Mouse (Mus musculus) right cerebral cortex, postnatal 36 days (tissue): Measurements from ENCODE around the gene Ptprn.

Experiments
- DNase-seq, 2 experiments: peaks; one replicate each; pipeline ENCODE4 v3.0.0; 2022; ENCODE audit warnings: low spot score in 2 of 2, mixed read lengths in 1 of 2

The Ptprn gene

DNA sequence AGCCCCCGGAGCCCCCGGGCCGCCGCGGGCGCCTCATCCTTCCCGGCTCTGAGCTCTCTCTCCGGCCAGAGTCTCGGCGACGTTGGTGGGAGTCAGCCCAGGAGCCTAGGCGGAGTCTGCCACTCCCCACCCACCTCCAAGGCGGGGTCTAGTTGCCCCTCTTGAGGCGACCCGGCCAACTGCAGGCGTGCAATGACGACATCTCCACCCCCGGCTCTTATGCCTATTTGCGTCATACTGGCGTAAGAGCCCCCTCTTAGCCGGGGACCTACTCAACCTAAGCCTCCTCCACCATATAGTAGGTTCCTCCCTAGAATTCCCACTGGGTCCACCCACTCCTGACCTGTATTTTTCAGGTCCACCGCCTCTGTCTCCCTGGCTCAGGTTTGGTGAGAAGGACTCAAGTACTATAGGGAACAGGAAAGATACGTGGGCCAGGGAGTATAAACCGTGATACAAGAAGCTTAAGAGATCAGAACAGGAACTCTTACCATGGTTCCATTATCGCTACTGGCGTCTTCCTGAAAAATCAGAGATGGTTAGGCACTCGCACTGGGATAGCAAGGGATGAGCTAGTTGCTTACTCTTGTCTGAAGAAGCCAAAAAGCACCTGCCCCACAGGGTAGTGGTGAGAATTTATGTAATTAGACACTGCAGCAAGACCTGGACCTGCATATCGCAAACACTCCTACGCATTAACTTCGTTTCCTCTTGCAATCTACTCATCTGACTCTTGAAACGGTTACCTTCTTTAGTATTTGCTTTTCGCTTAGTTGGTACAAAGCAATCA, at the start of gene Ptprn:
Gene Ptprn (minus strand): TSS at position 412 of the 790 bp plus-strand sequence.
- DNase-seq: peak; percentile 77 to 88

DNA sequence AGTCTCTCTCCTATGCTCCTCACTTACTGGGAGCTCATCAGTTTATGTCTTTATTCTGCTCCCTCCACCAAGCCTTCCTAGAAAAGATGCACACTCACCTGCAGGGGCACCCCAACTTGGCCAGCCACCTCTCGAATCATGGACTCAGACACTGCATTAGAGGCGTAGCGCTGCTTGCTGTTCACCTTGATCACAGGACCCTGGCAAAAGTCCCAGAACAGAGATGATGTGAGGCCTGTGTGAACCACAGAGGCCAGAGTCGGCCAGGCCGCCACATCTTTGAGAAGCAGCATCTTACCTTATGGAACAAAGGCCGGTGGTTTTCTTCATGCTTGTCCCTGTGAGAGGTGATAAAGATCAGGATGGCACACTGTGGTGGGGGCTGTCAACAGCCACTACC, 47.4 kb upstream of the Ptprn start:
- DNase-seq: no peak

DNA sequence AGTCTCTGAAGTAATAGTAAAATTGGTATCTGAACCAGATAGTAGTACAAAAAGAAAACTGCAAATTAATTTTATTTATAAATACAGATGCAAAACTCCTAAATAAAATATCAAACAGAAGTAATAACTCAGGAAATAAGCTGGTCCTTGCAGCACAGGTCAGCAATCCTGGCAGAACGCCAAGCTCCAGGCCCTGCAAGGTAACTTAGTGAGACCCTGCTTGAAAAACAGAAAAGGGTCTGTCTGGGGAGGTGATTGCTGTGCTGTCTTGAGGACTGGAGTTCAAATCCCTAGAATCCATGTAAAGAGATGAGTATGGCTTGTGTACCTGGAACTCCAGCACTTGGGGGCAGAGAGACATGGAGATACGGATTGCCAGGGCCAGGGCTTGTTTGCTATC, 40.4 kb upstream of the Ptprn start:
- no peak for DNase-seq

DNA sequence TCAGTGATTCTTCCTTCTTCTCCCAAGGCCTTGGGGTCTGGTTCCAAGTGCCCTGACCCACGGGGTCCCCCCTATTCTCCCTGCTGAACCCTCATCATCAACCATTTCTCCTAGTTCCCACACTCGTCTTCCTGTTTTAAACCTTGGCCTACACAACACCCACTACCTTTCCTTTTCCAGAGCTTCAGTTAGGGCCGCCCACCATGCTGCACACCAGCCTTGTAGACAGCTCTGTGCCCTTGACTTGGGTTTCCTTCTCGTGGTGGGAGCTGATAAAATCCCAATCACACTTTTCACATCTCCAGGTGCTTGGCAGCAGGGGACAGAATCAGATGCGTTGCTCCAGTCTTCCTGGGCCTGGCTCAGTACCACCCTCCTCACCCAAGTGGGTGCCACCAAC, 30.0 kb upstream of the Ptprn start:
- peak in 1 of 2 experiments; percentile 52 for DNase-seq

DNA sequence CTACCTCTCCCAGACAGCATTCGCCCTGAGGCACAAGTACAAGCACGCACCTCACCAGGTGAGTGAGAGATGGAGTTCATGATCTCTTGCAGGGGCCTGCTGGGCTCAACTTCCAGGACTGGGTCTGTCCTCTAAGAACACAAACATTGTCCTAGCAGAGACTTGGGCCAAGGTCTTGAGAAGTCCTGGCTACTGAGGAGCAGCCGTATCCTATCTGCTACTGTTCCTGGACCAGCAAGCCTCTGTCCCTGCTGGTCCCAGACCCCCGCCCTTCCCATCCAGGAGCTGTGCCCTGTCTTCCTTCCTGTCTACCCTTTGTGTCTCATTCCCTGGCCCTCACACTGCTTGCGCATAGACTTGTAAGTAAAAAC, 29.0 kb upstream of the Ptprn start:
- no peak for DNase-seq

DNA sequence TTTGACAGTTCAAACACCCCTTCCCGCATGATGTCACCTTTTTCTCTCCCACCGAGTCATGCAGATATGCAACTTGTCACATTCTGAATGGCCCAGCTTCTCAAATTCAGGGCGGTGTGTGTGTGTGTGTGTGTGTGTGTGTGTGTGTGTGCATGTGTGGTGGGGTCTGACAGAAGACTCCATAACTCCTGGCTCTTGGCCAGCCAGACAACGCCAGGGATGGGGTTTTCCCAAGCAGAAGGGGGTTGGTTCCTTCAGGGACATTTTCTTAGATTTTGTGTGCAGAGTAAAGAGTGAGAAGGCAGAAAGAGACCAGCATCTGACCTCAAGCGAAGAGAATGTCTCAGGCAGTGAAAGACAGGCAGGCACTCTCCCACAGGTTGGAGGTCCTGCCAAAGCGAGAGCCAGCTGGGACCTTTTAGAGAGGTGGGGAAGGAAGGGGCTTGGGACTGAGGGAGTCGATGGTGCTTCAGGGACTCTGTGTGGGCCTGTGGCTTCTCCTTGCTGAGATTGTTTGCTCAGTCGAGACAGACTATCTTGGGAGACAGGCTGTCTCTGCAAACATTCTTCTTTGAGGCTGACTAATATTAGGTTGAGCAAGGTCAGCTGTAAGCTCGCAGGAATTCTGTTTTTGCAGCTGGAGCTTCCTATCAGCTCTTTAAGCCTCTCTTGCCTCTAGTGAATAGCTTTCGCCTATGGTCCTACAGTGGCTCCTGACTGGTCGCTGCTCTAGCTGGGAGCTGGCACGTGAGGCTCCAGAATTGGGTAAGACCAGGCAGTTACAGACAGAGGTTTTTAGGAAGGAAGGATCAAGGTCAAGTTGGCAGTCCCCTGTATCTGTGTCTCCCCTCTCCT, 28.4 kb upstream of the Ptprn start:
- no peak for DNase-seq

DNA sequence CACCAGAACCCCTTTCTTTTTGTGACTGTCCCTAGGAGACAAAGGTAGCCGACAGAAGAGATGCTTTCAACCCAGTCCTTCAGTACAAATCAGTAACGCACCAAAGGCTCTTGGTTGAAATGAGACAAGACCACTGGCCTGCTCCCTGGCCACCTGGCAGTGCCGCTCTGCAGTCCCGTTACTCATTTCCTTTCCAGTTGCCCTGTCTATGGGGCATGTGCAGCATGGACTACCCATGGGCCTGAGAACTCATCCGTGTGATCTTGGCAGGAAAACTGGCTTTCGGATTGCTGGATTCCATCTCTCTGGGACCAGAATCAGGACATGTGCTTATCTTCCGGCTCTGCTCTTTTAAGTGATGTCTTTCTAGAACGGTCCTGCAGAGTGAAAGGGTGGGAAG, 27.0 kb upstream of the Ptprn start:
- no peak for DNase-seq

DNA sequence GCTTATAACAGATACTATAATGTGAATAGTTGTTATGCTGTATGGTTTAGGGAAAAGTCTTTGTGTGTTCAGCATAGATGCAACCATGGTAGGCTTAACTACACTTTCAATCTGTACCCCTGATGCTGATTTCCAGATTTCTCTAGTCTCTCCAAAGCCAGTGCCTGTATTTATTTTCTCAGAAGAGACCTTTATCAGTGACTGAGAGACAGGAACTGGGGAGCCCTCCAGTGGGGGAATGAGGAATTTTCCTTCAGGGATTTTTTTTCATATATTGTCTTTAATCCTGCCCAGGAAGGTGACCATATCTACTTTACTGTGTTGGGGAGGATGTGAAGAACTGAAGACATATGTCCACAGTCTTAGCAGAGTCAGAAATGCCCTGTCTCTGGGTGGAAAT, 26.3 kb upstream of the Ptprn start:
- peak in 1 of 2 experiments; percentile 42 for DNase-seq

DNA sequence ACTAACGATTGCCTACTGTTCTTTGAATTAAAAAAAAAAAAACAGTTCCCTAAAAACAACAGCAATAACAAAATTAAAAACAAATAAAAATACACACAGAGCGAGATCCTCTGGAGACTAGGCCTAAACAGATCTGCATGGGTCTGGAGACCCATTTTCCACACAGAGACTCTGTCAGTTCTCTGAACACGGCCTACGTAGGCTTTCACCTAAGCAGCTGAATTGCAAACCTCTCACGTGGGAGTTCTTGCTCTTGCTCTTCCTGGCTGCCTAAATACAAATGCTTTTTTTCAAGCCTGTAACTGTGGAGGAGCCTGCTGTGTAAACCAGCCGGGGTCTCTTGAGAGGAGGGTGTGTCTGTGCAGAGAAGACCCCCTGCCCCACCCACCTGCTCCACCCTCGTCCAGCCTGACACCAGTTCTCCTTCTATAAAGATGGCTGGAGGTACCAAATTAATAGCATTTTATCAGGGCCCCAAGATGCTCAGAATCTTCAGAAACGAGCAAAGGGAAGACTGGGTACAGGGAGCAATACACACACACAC, 25.7 kb upstream of the Ptprn start:
- no peak for DNase-seq

DNA sequence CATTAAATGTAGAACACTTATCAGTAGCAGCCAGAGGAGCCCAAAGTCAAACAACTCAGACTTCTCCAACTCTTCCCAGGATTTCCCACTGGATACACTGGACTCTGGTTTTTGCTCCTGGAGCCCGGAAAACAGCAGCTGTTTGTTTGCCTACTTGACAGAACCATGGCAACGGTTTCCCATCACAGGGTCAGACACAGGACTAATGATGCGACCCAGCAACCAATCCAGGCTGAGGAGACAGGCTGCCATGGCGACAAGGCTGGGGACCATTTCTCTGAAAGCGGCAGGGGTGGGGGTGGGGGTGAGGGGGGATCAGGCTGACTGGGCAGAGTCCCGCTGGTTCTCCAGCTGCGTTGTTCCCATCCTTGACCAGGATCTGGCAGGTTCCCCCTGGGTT, 25.1 kb upstream of the Ptprn start:
- no peak for DNase-seq

DNA sequence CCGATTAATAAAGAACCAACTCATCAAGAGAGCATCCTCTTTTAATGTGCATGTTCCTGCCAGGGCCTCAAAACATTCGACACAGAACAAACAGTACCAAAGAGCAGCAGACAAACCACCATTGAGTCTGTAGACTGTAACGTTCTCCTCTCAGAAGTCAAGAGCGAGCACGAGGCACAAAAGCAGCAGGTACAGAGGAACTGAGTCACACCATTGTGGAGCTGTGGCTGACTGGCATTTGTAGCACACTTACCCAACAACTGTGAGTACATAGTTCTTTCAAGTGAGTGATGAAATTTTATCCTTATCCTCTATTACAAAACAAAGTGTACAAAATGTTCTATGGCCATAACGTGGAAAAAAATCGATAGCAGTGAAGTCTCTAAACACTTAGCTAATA, 20.6 kb upstream of the Ptprn start:
- no peak for DNase-seq

DNA sequence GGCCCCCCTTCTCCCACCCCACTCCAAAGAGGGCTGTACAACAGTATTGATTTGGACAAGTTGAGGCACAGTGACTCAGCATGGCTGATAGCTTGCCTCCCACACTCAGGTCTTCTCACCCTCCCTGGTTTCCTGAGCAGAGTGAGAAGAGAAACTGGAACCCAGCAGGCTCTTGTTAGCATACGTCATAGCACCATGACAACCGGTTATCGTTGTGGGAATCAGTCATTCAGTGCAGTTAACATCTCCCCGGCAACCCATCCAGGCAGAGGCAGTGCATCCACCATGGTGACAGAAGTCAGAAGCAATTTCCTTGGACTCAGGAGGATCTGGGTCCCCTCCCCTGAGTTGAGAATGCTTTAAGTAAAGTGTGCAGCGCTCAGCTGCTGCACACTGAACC, 18.7 kb upstream of the Ptprn start:
- DNase-seq: peak; percentile 33 to 41

DNA sequence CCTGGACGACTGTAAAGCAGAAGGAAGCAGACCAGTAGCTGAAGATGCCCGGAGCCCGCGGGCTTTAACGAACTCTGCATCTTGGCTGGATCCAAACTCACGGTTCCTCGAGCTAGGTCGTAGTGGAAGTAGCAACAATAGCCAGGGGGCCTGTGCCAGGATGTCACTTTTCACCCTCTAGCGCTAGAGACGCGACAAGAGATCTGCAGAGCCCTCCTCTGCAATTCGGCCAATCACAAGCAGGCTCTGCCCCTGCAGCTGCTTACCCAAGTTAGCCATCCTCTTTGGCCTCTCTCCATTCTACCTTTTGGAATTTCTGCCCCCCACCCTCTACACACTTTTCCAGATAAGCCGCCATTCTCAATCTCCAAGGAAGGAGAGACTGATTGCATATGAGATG, 13.9 kb upstream of the Ptprn start, which contains the start of gene Resp18:
Gene Resp18 (minus strand): TSS at position 188 of the 400 bp plus-strand sequence.
- no peak for DNase-seq

DNA sequence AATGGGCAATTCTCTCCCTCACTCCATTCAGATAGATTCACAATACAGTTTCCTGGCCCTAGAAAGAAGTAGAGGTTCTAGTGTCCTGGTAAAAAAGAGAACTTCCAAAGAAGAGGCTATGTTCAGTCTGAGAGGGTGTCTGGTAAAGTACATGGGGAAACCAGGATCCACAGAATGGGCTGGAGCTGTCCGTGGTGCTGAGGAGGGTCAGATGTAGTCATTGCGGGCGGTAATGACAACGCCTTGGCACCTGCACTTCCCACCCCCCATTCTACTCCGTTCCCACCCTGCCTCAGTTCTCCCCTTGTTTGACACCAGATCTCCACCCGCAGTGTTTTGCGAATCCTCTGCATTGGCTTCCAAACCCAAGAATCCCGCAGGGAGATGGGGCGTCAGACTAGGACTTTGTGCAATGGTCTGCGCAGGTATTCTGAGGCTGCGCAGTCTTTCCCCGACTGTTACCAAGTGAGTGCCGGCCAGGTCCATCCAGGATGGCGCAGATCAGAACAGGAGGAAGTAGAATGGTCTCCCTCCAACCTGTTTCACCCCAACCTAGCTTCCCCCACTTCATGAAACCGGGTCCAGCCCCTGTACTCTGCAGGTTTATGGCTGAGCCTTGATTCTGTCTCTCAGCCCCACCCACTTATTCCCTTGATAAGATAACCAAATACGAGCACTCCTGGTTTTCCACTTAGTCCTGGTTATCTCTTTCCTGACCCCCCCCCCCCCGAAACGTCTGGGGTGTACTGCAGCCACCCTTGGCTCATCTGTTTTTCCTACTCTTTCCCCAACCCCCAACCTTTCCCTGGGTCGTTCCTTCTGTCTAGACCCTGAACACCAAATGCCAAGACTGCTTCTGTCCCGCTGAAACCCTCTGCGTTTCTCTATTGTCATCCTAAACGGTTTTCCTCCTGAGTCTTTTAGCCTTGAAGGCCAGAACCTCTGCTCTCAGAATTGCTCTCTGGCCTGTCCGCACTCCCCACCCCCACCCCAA, 13.2 kb upstream of the Ptprn start:
- DNase-seq: no peak

DNA sequence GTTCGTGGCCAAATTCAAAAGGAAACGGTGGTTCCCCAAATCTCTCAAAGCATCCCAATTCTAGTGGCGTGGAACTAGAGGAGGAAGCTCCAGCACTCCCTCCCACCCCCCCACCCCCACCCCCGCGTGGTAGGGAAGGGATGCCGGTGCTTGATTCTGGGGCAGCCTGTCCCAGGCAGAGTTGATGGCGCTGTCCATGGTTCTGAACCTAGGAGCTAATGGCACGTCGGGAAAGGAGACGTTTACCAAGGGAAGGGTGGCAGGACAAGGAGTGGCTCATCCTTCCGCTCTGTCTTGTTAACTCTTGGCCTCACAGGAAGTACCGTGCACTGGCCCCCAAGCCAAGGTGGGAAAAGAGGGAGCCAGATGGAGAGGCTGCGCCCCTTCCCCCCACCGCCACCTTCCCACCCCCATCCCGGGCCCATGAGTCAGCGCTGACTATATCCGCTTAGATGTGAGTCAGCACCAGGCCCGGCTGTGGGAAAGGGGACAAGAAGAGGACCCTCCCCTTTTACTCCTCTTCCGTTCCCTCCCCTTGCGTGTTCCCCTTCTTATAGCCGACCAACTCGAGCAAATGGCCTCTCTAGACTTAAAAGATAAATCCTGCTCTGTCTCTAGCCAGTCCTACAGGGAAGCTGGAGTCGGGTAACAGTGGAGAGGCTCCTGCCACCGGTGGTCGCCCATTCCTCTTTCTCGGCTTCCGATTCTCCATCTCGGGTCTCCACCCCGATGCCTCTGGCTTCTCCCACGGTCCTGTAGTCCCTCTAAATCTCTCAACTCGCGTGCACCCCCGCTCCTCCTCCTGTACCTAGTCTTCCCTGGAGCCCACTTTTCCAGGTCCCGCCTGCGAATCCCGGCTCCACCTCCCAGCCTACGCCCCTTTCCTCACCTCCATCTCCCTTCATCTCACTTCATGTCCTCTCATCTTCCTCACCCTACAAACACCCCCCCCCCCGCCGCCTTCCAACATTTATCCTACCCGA, 1.0 kb downstream of the Ptprn start:
- DNase-seq: peak in 1 of 2 experiments; percentile 64

DNA sequence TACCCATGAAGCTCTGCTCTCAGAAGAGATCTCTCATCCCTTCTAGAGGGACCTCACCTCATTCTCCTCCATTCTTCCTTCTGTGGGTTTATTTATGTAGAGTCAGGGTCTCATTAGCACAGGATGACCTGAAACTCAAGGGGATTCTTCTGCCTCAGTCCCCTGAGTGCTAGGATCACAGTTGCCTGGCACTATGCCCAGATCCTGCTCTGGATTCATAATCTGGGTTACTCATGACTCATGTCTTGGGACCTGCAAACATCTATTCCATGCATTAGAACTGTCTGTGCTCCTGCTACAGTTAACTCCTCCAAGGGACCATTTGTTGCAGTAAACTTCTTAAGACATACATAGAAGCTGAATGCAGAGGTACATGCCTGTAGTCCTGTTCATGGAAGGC, 3.0 kb downstream of the Ptprn start:
- DNase-seq: no peak

DNA sequence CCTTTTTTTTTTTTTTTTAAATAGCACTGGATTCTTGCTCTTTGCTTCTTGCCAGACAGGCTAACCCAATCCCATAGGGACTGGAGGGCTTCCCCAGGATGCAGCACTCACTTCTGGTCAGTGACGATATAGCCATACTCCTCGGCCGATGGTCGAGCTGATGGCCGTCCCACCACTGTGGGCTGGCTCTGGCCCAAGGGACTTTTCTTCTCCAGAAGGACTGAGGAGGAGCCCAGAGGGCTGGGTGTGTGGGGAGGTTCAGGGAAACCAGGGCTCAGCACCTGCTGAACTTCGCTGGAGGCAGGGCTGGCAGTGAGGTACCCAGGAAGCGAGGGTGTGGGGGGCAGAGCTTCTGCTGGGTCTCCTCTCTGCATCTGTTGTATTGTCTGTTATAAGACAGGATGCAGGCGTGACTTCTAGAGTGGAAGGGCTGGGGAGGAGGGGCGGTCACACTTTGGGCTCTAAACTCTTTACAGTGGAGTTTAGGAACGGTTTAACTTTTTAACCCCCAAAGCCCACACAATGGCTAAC, 8.7 kb downstream of the Ptprn start:
- DNase-seq: no peak

DNA sequence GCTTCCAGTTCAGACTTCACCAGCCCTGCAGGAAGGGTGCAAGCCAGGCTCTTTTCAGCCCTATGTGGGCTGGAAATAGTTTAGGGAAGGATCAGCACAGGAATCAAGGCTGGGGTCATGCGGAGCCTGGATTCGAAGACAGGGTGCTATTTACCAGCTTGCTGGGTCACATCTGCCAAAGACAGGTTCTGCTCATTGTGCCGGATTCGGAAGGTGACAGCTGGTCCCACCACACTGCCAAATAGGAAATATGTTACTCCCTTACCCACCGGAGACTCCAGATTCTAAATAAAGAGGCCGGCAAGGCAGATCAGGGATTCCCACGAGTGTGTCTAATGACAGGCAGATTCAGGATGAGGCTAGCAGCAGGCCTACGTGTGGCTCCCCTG, 9.7 kb downstream of the Ptprn start:
- DNase-seq: no peak

DNA sequence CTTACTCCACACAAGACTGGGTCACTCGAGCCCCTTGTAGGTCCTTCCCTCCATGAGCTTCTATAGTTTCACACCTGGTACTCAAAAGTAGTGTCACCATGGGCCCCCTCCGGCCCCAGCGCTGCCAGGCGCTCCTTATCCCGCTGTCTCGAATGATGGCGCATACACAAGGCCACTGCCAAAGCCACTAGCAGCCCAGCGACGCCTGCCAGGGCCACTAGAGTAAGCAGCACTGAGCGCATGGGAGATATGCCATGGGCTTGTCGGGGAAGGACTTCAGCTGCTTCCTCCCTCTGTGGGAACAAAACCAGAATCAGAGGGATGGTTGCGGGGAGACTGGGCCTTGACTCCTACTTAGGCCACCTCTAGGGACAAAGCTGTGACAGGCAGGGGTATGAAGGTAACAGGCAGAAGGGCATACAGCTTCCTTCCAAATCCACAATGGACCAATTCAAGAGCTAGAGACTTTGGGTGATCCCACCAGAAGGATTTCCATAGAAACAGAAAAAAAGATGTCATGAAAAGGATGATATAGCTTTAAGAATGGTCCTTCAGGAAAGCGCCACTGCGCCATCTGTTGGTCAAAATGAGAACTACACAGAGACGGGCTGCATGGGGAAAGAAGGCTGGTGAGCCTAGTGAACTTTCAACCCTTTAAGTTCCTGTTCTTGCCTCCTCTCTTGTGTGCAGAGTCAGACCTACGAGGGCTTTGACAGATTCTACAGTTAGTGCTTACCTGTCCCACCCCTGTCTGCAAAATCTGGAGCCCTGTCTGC, 10.3 kb downstream of the Ptprn start:
- peak; percentile 67 to 76 for DNase-seq
